Mouse (Mus musculus) mature B cell (primary cell): Measurements from ENCODE around the gene 3110082J24Rik.

Experiments
- in situ Hi-C: fragments of 300-500 bp; cut with MboI; formaldehyde crosslinking; loops from 2 replicates; pipeline ENCODE4 v1.14.3; 2019

The 3110082J24Rik gene

GRCm38 (mm10) chr5:30118018-30118417, 12.1 kb upstream of the 3110082J24Rik start:
- in situ Hi-C loops: no loop called here

GRCm38 (mm10) chr5:30115718-30116117, 9.8 kb upstream of the 3110082J24Rik start:
- in situ Hi-C loops: no loop called here

GRCm38 (mm10) chr5:30114761-30115140, 8.9 kb upstream of the 3110082J24Rik start:
- in situ Hi-C loops: no loop called here

GRCm38 (mm10) chr5:30113881-30114760, 8.2 kb upstream of the 3110082J24Rik start:
- in situ Hi-C loops: no loop called here

GRCm38 (mm10) chr5:30112533-30113068, 6.7 kb upstream of the 3110082J24Rik start:
- in situ Hi-C loops: no loop called here

- in situ Hi-C loops: no loop called here
Measured at GRCm38 (mm10) chr5:30111771-30112170, 5.9 kb upstream of the 3110082J24Rik start.

- in situ Hi-C loops: no loop called here
Measured at GRCm38 (mm10) chr5:30111126-30111525, 5.2 kb upstream of the 3110082J24Rik start.

- in situ Hi-C loops: no loop called here
Measured at GRCm38 (mm10) chr5:30110371-30111060, 4.6 kb upstream of the 3110082J24Rik start.

GRCm38 (mm10) chr5:30109899-30110298, 4.0 kb upstream of the 3110082J24Rik start:
- in situ Hi-C loops: no loop called here

- in situ Hi-C loops: no loop called here
Measured at GRCm38 (mm10) chr5:30108233-30108632, 2.3 kb upstream of the 3110082J24Rik start.

GRCm38 (mm10) chr5:30107611-30108041, 1.7 kb upstream of the 3110082J24Rik start:
- in situ Hi-C loops: no loop called here

- in situ Hi-C loops: no loop called here
Measured at GRCm38 (mm10) chr5:30107186-30107585, 1.3 kb upstream of the 3110082J24Rik start.

GRCm38 (mm10) chr5:30106756-30107155, 870 bp upstream of the 3110082J24Rik start:
- in situ Hi-C loops: no loop called here

GRCm38 (mm10) chr5:30104841-30105667, 832 bp downstream of the 3110082J24Rik start, which contains the start of gene Garem2:
TSS of gene Garem2 (plus strand) at chr5:30105161.
- in situ Hi-C loops: no loop called here

GRCm38 (mm10) chr5:30104339-30104738, 1.5 kb downstream of the 3110082J24Rik start:
- in situ Hi-C loops: no loop called here

- in situ Hi-C loops: no loop called here
Measured at GRCm38 (mm10) chr5:30103340-30103739, 2.5 kb downstream of the 3110082J24Rik start.

- in situ Hi-C loops: no loop called here
Measured at GRCm38 (mm10) chr5:30098260-30098659, 7.6 kb downstream of the 3110082J24Rik start.

- in situ Hi-C loops: no loop called here
Measured at GRCm38 (mm10) chr5:30095731-30096130, 10.2 kb downstream of the 3110082J24Rik start.

- in situ Hi-C loops: no loop called here
Measured at GRCm38 (mm10) chr5:30094399-30094798, 11.5 kb downstream of the 3110082J24Rik start.

GRCm38 (mm10) chr5:30092701-30093100, 13.2 kb downstream of the 3110082J24Rik start:
- in situ Hi-C loops: no loop called here
